Mouse (Mus musculus) limb, embryonic 13.5 days (tissue): ENCODE data around the gene Sept11. TPM values are rescaled to one million over a fixed set of nuclear protein-coding genes. Genes with fewer than 3 reads are reported as not detected.

Experiments
- ATAC-seq: fragments of 200-750 bp; cut with Nextera tagmentation; 2 replicates; pipeline ENCODE4 v1.8.0; 2017; ENCODE audit warnings: low read depth, moderate number of reproducible peaks, moderate TSS enrichment; ENCODE audit not compliant: low FRiP score
- H3K27ac ChIP-seq: fragments of 300-500 bp; sonication (generic); 2 replicates; pipeline ENCODE4 v1.5.1; 2015; ENCODE audit warnings: inconsistent platforms, mild to moderate bottlenecking, moderate library complexity
- H3K27me3 ChIP-seq: fragments of 300-500 bp; sonication (generic); 2 replicates; pipeline ENCODE4 v1.6.1; 2015; ENCODE audit warnings: mild to moderate bottlenecking, inconsistent platforms
- H3K36me3 ChIP-seq: fragments of 300-500 bp; sonication (generic); 2 replicates; pipeline ENCODE4 v1.6.1; 2015; ENCODE audit warnings: inconsistent platforms, mild to moderate bottlenecking, moderate library complexity
- H3K4me1 ChIP-seq: fragments of 300-500 bp; sonication (generic); 2 replicates; pipeline ENCODE4 v1.6.1; 2015; ENCODE audit warnings: inconsistent platforms
- H3K4me2 ChIP-seq: fragments of 300-500 bp; sonication (generic); replicated peaks from 2 replicates; pipeline ENCODE4 v1.6.1; 2015; ENCODE audit warnings: inconsistent platforms, mild to moderate bottlenecking, moderate library complexity
- H3K4me3 ChIP-seq: fragments of 300-500 bp; sonication (generic); 2 replicates; pipeline ENCODE4 v1.5.1; 2015; ENCODE audit warnings: moderate library complexity, mild to moderate bottlenecking, inconsistent platforms
- H3K9ac ChIP-seq: fragments of 300-500 bp; sonication (generic); 2 replicates; pipeline ENCODE4 v1.6.1; 2015; ENCODE audit warnings: mild to moderate bottlenecking, inconsistent platforms
- H3K9me3 ChIP-seq: fragments of 300-500 bp; sonication (generic); 2 replicates; pipeline ENCODE4 v1.6.1; 2016; ENCODE audit warnings: inconsistent platforms
- WGBS: fragments of 180-500 bp; shearing (Covaris S2); methylation state at CpG from one replicate; pipeline ENCODE4 v1.1.7; 2015; 5-methylcytosine and 5-hydroxymethylcytosine counted together
- polyA plus RNA-seq: library from polyadenylated mRNA; unstranded; fragments of >200 nt; fragmentation: Nextera tagmentation; extraction: Ambion mirVana; gene quantifications from 2 replicates; pipeline ENCODE4 v1.2.1, GENCODE M21; 2015

Sept11 gene
- polyA plus RNA-seq, 1 experiment from 2014 or later = 226 TPM

- Histone ChIP-seq H3K9me3 (no peaks in the 10 kb centered on the region), H3K36me3 (peaks cover 9% of the 10 kb centered on the region; the same call in 1 of the 2 replicates), H3K9ac (no peak overlapping the region), H3K27ac (no peak overlapping the region), H3K27me3 (no peaks in the 10 kb centered on the region), H3K4me1 (peaks cover 70% of the 10 kb centered on the region), H3K4me3 (no peak overlapping the region), H3K4me2 (no peak overlapping the region)
- 77% methylated on average over 14 of the region's 14 CpGs for WGBS
- ATAC-seq = no peak
Observed at GRCm38 (mm10) chr5:93098811-93099210, 5.6 kb downstream of the Sept11 start.

GRCm38 (mm10) chr5:93100906-93101305 is 7.7 kb downstream of the Sept11 start:
- Histone ChIP-seq H3K9ac (no peak overlapping the region), H3K9me3 (no peaks in the 10 kb centered on the region), H3K36me3 (peaks cover 9% of the 10 kb centered on the region; the same call in 1 of the 2 replicates), H3K27ac (peak overlapping the region; percentile 22; the same call in 1 of the 2 replicates), H3K4me2 (peak overlapping the region; percentile 9; the same call in 1 of the 2 replicates), H3K4me1 (peaks cover 55% of the 10 kb centered on the region), H3K27me3 (no peaks in the 10 kb centered on the region), H3K4me3 (no peak overlapping the region)
- 68% methylated on average over 4 of the region's 4 CpGs for WGBS
- no peak for ATAC-seq

DNA sequence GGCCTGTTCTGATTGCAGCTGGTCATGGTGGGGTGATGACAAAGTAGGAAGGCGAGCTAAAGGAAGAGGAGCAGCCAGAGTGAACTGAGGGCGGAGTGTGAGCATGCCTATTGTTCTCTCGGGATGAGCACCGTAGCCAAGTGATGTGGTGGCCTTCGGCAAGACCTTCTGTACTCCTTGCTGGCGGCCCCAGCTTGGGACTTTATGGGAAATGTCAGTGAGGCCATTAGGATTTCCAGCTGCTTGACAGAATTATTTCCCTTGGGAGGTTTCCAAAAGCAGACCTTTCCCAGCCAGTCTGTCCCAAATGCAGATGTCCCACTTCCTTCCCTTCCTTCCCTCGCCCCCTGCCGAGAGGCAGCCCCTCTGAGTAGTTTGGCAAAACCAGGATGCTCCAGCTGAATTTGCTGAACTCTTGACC is 8.1 kb downstream of the Sept11 start:
- H3K9ac ChIP-seq = no peak overlapping the region
- ATAC-seq = 0 out of 2 replicates have a peak, but pooled peaks have one; percentile 42
- H3K27ac ChIP-seq = no peak overlapping the region; the same call in 1 of the 2 replicates
- no peaks in the 10 kb centered on the region for H3K9me3 ChIP-seq
- peaks cover 51% of the 10 kb centered on the region for H3K4me1 ChIP-seq
- H3K36me3 ChIP-seq = peaks cover 9% of the 10 kb centered on the region; the same call in 1 of the 2 replicates
- H3K4me3 ChIP-seq = no peak overlapping the region
- no peaks in the 10 kb centered on the region for H3K27me3 ChIP-seq
- WGBS = 36% methylated on average over 8 of the region's 8 CpGs
- H3K4me2 ChIP-seq = peak overlapping the region; percentile 9; the same call in 1 of the 2 replicates

- Histone ChIP-seq H3K27ac (no peak overlapping the region), H3K27me3 (no peaks in the 10 kb centered on the region), H3K4me3 (no peak overlapping the region), H3K9me3 (no peaks in the 10 kb centered on the region), H3K9ac (no peak overlapping the region), H3K4me1 (peaks cover 28% of the 10 kb centered on the region), H3K4me2 (no peak overlapping the region), H3K36me3 (peaks cover 9% of the 10 kb centered on the region; the same call in 1 of the 2 replicates)
- ATAC-seq = no peak
- WGBS = 80% methylated on average over 8 of the region's 8 CpGs
Observed at GRCm38 (mm10) chr5:93103603-93104002, 10.4 kb downstream of the Sept11 start.

GRCm38 (mm10) chr5:93104987-93105823 is 12.0 kb downstream of the Sept11 start:
- ATAC-seq = no peak
- WGBS = 82% methylated on average over 5 of the region's 5 CpGs
- Histone ChIP-seq H3K9ac (no peak overlapping the region), H3K27me3 (no peaks in the 10 kb centered on the region), H3K27ac (no peak overlapping the region), H3K4me3 (no peak overlapping the region), H3K4me2 (no peak overlapping the region), H3K9me3 (no peaks in the 10 kb centered on the region), H3K4me1 (peaks cover 16% of the 10 kb centered on the region), H3K36me3 (peaks cover 12% of the 10 kb centered on the region)

DNA sequence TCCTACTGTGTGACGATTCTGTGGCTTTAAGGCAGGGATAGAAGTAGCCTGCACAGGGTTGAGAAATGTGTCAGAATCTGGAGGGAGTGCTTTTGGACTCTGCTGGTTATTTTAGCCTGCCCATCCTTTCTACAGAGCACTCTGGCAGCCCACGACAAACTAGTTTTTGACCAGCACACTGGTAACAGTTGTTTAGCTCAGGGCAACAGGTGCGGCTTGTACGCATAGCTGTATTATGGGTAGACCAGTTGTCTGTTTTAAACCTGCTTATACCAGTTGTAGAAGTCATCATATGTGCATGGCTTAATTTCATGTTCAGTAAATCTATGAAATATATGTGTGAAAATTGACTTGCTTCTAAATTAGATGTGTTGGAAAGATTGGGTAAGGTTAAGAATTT is 12.8 kb downstream of the Sept11 start:
- Histone ChIP-seq H3K36me3 (peaks cover 19% of the 10 kb centered on the region), H3K27ac (no peak overlapping the region), H3K9me3 (no peaks in the 10 kb centered on the region), H3K4me2 (no peak overlapping the region), H3K9ac (no peak overlapping the region), H3K27me3 (no peaks in the 10 kb centered on the region), H3K4me3 (no peak overlapping the region), H3K4me1 (peaks cover 8% of the 10 kb centered on the region)
- WGBS = 93% methylated on average over 4 of the region's 4 CpGs
- no peak for ATAC-seq

GRCm38 (mm10) chr5:93108703-93109102 is 15.5 kb downstream of the Sept11 start:
- ATAC-seq = no peak
- no peak overlapping the region for H3K27ac ChIP-seq
- peaks cover 25% of the 10 kb centered on the region for H3K36me3 ChIP-seq
- H3K4me3 ChIP-seq = no peak overlapping the region
- no peak overlapping the region for H3K4me2 ChIP-seq
- no peak overlapping the region for H3K9ac ChIP-seq
- 88% methylated on average over 4 of the region's 4 CpGs for WGBS
- H3K9me3 ChIP-seq = no peaks in the 10 kb centered on the region
- H3K27me3 ChIP-seq = no peaks in the 10 kb centered on the region
- H3K4me1 ChIP-seq = peaks cover 7% of the 10 kb centered on the region

GRCm38 (mm10) chr5:93109555-93109954 is 16.3 kb downstream of the Sept11 start:
- Histone ChIP-seq H3K9me3 (no peaks in the 10 kb centered on the region), H3K36me3 (peaks cover 25% of the 10 kb centered on the region), H3K27me3 (no peaks in the 10 kb centered on the region), H3K9ac (no peak overlapping the region), H3K27ac (no peak overlapping the region), H3K4me2 (no peak overlapping the region), H3K4me3 (no peak overlapping the region), H3K4me1 (peaks cover 16% of the 10 kb centered on the region)
- no peak for ATAC-seq
- 74% methylated on average over 2 of the region's 2 CpGs for WGBS

- peaks cover 40% of the 10 kb centered on the region for H3K4me1 ChIP-seq
- H3K27ac ChIP-seq = no peak overlapping the region
- peaks cover 25% of the 10 kb centered on the region for H3K36me3 ChIP-seq
- ATAC-seq = no peak
- H3K27me3 ChIP-seq = no peaks in the 10 kb centered on the region
- no peak overlapping the region for H3K4me3 ChIP-seq
- 92% methylated on average over 3 of the region's 3 CpGs for WGBS
- no peaks in the 10 kb centered on the region for H3K9me3 ChIP-seq
- H3K4me2 ChIP-seq = no peak overlapping the region
- no peak overlapping the region for H3K9ac ChIP-seq
Observed at GRCm38 (mm10) chr5:93112290-93112689, 19.1 kb downstream of the Sept11 start.

DNA sequence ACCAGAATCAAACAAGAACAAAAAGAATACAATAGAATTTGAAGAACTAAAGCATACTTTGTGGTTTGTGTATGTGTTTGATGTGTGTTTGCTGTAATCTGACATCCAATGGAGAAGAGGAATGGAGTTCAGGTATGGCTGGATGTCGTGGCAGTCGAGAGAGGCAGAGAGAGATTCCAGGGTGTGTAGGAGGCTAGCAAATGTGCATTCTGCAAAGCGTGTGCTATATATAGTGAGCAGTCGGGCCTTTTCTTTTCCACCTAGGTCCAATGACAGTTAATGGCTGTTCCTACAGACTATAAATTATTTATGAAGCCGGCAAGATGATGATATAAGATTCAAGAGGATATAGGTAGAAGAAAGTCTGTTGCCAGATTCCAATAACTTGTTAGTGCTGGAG is 20.3 kb downstream of the Sept11 start:
- H3K27ac ChIP-seq = no peak overlapping the region
- H3K4me1 ChIP-seq = peaks cover 40% of the 10 kb centered on the region
- H3K9ac ChIP-seq = no peak overlapping the region
- 87% methylated on average over 5 of the region's 5 CpGs for WGBS
- H3K27me3 ChIP-seq = no peaks in the 10 kb centered on the region
- no peaks in the 10 kb centered on the region for H3K9me3 ChIP-seq
- H3K36me3 ChIP-seq = peaks cover 29% of the 10 kb centered on the region
- no peak overlapping the region for H3K4me2 ChIP-seq
- ATAC-seq = no peak
- no peak overlapping the region for H3K4me3 ChIP-seq

GRCm38 (mm10) chr5:93114515-93114914 is 21.3 kb downstream of the Sept11 start:
- ATAC-seq = peak; percentile 89
- Histone ChIP-seq H3K4me3 (no peak overlapping the region), H3K9ac (no peak overlapping the region), H3K9me3 (no peaks in the 10 kb centered on the region), H3K36me3 (peaks cover 33% of the 10 kb centered on the region), H3K4me1 (peaks cover 40% of the 10 kb centered on the region), H3K27me3 (no peaks in the 10 kb centered on the region), H3K4me2 (no peak overlapping the region), H3K27ac (peak overlapping the region; percentile 72)
- 39% methylated on average over 6 of the region's 6 CpGs for WGBS

GRCm38 (mm10) chr5:93115059-93115458 is 21.8 kb downstream of the Sept11 start:
- no peaks in the 10 kb centered on the region for H3K9me3 ChIP-seq
- peaks cover 31% of the 10 kb centered on the region for H3K36me3 ChIP-seq
- no peak overlapping the region for H3K9ac ChIP-seq
- no peaks in the 10 kb centered on the region for H3K27me3 ChIP-seq
- H3K4me2 ChIP-seq = no peak overlapping the region
- H3K4me1 ChIP-seq = peaks cover 40% of the 10 kb centered on the region
- ATAC-seq = 0 out of 2 replicates have a peak, but pooled peaks have one; percentile 43
- no peak overlapping the region for H3K4me3 ChIP-seq
- WGBS = 65% methylated on average over 6 of the region's 6 CpGs
- H3K27ac ChIP-seq = peak overlapping the region; percentile 72
